13 mouse cellular contexts compared by ENCODE assay signal in the genomic region with DNA sequence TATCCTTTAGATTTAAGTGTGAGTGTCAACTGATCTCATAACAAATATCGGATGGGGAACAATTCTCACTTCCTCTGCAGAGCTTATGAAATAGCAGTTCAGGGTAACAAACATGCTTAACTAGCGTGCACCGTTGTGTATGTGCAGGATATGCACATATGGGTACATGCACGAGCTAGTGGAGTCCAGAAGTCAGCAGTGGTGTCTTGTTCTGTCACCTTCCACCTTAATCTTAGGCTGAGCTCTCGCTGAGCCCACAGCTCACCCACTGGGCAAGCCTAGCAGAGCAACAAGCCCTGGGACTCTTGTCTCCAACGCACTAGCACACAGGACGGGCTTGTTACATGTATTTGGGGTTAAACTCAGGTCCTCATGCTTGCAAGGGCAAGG.
DNase-seq lines count a peak whose midpoint lies in the region; ATAC-seq lines count a peak whose summit lies in the region.
"Had no signal": no experiment of that assay in that cellular context is flagged by ENCODE, and none has a peak within 500 bp of the region (broad histone marks: within the 10 kb centered on the region; RNA-seq: fewer than 3 reads in every experiment).

No protein-coding gene starts in this region.

- H3K4me2 ChIP-seq in forebrain, embryonic 14.5 days (ENCODE audit: low read length) = no peak overlapping the region
- no peak overlapping the region for H3K4me2 ChIP-seq in forebrain, embryonic 11.5 days (ENCODE audit: low read depth, low read length, severe bottlenecking)
- no peak overlapping the region for H3K4me2 ChIP-seq in kidney, embryonic 16.5 days (replicated peaks; ENCODE audit: low read depth, low read length)
- no peak overlapping the region for H3K4me2 ChIP-seq in neural tube, embryonic 13.5 days
- no peak overlapping the region for H3K4me2 ChIP-seq in neural tube, embryonic 15.5 days
- H3K4me2 ChIP-seq: neural tube, embryonic 12.5 days had no signal

- WGBS in forebrain, embryonic 14.5 days = 85% methylated on average over 7 of the region's 7 CpGs
- WGBS in forebrain, embryonic 11.5 days = 82% methylated on average over 7 of the region's 7 CpGs
- WGBS in kidney, embryonic 16.5 days = 88% methylated on average over 7 of the region's 7 CpGs
- WGBS in neural tube, embryonic 13.5 days = 85% methylated on average over 7 of the region's 7 CpGs
- 84% methylated on average over 7 of the region's 7 CpGs for WGBS in neural tube, embryonic 15.5 days

- no peaks in the 10 kb centered on the region for H3K4me1 ChIP-seq in forebrain, embryonic 14.5 days (ENCODE audit: control insufficient read depth, insufficient read depth, low read length)
- H3K4me1 ChIP-seq in forebrain, embryonic 11.5 days (replicated peaks; ENCODE audit: control insufficient read depth, insufficient read depth, low read length) = no peaks in the 10 kb centered on the region
- no peaks in the 10 kb centered on the region for H3K4me1 ChIP-seq in kidney, embryonic 16.5 days (ENCODE audit: insufficient read depth, low read length)
- H3K4me1 ChIP-seq in neural tube, embryonic 13.5 days (replicated peaks) = no peaks in the 10 kb centered on the region
- H3K4me1 ChIP-seq in neural tube, embryonic 15.5 days = no peaks in the 10 kb centered on the region
- H3K4me1 ChIP-seq: neural tube, embryonic 12.5 days had no signal

- peak; percentile 42; the same call in 1 of the 2 replicates for ATAC-seq in forebrain, embryonic 14.5 days
- no peak; the same call in 1 of the 2 replicates for ATAC-seq in forebrain, embryonic 11.5 days (replicated peaks; ENCODE audit: low FRiP score)
- peak; percentile 35; the same call in 1 of the 2 replicates for ATAC-seq in kidney, embryonic 16.5 days (ENCODE audit: low FRiP score, low TSS enrichment)
- ATAC-seq in neural tube, embryonic 13.5 days (ENCODE audit: low read depth) = peak; percentile 47; the same call in 1 of the 2 replicates
- ATAC-seq in neural tube, embryonic 15.5 days (ENCODE audit: low FRiP score) = no peak
- no peak for ATAC-seq in frontal cortex, adult (ENCODE audit: low TSS enrichment)

- H3K27ac ChIP-seq in forebrain, embryonic 14.5 days (ENCODE audit: low read depth, low read length) = no peak overlapping the region
- no peak overlapping the region for H3K27ac ChIP-seq in forebrain, embryonic 11.5 days (ENCODE audit: low read depth, low read length)
- no peak overlapping the region for H3K27ac ChIP-seq in kidney, embryonic 16.5 days (ENCODE audit: low read length)
- H3K27ac ChIP-seq in neural tube, embryonic 13.5 days (replicated peaks) = no peak overlapping the region
- H3K27ac ChIP-seq in neural tube, embryonic 15.5 days (replicated peaks) = no peak overlapping the region
- H3K27ac ChIP-seq: neural tube, embryonic 12.5 days had no signal

- H3K9me3 ChIP-seq in forebrain, embryonic 14.5 days (replicated peaks; ENCODE audit: control insufficient read depth, low read length) = no peaks in the 10 kb centered on the region
- no peaks in the 10 kb centered on the region for H3K9me3 ChIP-seq in forebrain, embryonic 11.5 days (ENCODE audit: control insufficient read depth, low read length)
- no peaks in the 10 kb centered on the region for H3K9me3 ChIP-seq in kidney, embryonic 16.5 days (ENCODE audit: low read length)
- no peaks in the 10 kb centered on the region for H3K9me3 ChIP-seq in neural tube, embryonic 13.5 days
- H3K9me3 ChIP-seq in neural tube, embryonic 15.5 days (replicated peaks) = no peaks in the 10 kb centered on the region
- H3K9me3 ChIP-seq: neural tube, embryonic 12.5 days had no signal

- no peaks in the 10 kb centered on the region for H3K36me3 ChIP-seq in forebrain, embryonic 14.5 days (ENCODE audit: control insufficient read depth, insufficient read depth, low read length)
- H3K36me3 ChIP-seq in forebrain, embryonic 11.5 days (ENCODE audit: control insufficient read depth, insufficient read depth, low read length) = no peaks in the 10 kb centered on the region
- H3K36me3 ChIP-seq in kidney, embryonic 16.5 days (ENCODE audit: insufficient read depth, low read length) = no peaks in the 10 kb centered on the region
- no peaks in the 10 kb centered on the region for H3K36me3 ChIP-seq in neural tube, embryonic 13.5 days
- no peaks in the 10 kb centered on the region for H3K36me3 ChIP-seq in neural tube, embryonic 15.5 days
- H3K36me3 ChIP-seq: neural tube, embryonic 12.5 days had no signal

- no peak for DNase-seq in forebrain, embryonic 14.5 days (ENCODE audit: low spot score)
- no peak for DNase-seq in forebrain, embryonic 11.5 days (ENCODE audit: low spot score)
- DNase-seq in kidney, adult 18-20 months = no peak
- no peak for DNase-seq in left cerebral cortex, adult 8-10 months (ENCODE audit: low spot score in 2 of 2)
- DNase-seq: cerebellum, adult 9-11 months; gastrocnemius, postnatal 25 days; kidney, adult 11 months; left cerebral cortex, postnatal 4 days had no signal

- no peak overlapping the region for H3K9ac ChIP-seq in forebrain, embryonic 14.5 days (ENCODE audit: low read length)
- H3K9ac ChIP-seq in forebrain, embryonic 11.5 days (ENCODE audit: low read length) = no peak overlapping the region
- no peak overlapping the region for H3K9ac ChIP-seq in kidney, embryonic 16.5 days (replicated peaks; ENCODE audit: low read length)
- no peak overlapping the region for H3K9ac ChIP-seq in neural tube, embryonic 13.5 days
- H3K9ac ChIP-seq in neural tube, embryonic 15.5 days (replicated peaks) = no peak overlapping the region
- H3K9ac ChIP-seq: neural tube, embryonic 12.5 days had no signal

- H3K4me3 ChIP-seq in forebrain, embryonic 14.5 days (ENCODE audit: low read depth, low read length) = no peak overlapping the region
- no peak overlapping the region for H3K4me3 ChIP-seq in forebrain, embryonic 11.5 days (ENCODE audit: low read depth, low read length)
- H3K4me3 ChIP-seq in kidney, embryonic 16.5 days (ENCODE audit: low read length) = no peak overlapping the region
- H3K4me3 ChIP-seq in neural tube, embryonic 13.5 days = no peak overlapping the region
- no peak overlapping the region for H3K4me3 ChIP-seq in neural tube, embryonic 15.5 days (replicated peaks)
- H3K4me3 ChIP-seq: neural tube, embryonic 12.5 days had no signal

- H3K27me3 ChIP-seq in forebrain, embryonic 14.5 days (replicated peaks; ENCODE audit: control insufficient read depth, insufficient read depth, low read length) = no peaks in the 10 kb centered on the region
- no peaks in the 10 kb centered on the region for H3K27me3 ChIP-seq in forebrain, embryonic 11.5 days (ENCODE audit: control insufficient read depth, insufficient read depth, low read length)
- no peaks in the 10 kb centered on the region for H3K27me3 ChIP-seq in kidney, embryonic 16.5 days (ENCODE audit: insufficient read depth, low read length)
- H3K27me3 ChIP-seq in neural tube, embryonic 13.5 days = no peaks in the 10 kb centered on the region
- no peaks in the 10 kb centered on the region for H3K27me3 ChIP-seq in neural tube, embryonic 15.5 days (replicated peaks)
- H3K27me3 ChIP-seq: neural tube, embryonic 12.5 days had no signal

Comparison
In these comparisons a context has a peak if more than half of its experiments do, and no peak if none do; other contexts are left out.
1. ATAC-seq: peak in forebrain, embryonic 14.5 days (single experiment), kidney, embryonic 16.5 days (single experiment) and neural tube, embryonic 13.5 days (single experiment); none in forebrain, embryonic 11.5 days (single experiment), neural tube, embryonic 15.5 days (single experiment) and frontal cortex, adult (single experiment).